Mouse (Mus musculus): Measurements from ENCODE around the gene Pabpn1l.

DNA sequence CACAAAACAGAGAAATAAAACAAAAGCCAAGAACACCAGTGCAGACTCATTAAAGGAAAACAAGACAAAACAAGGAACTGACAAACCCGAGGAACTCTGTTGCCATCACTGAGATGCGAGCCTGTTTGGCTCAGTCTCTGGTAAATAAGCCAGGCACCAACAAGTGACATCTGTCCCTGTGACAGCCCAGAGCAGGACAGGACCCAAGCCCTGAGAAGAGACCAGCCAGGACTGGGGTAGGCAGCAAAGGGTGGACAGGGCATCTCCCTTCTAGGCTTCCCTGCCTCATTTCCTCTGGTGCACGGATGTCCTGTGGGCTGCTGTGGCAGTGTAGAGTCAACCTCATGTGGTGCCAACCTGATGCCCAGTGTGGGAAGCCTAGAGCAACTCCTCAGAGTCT, 40.6 kb upstream of the Pabpn1l start:
- TF ChIP-seq CTCF (IDR thresholded peaks at IDR 0.05; ENCODE audit: control insufficient read depth, insufficient read depth, insufficient replicate concordance, low read depth, low read length) = no peak
- no peak for TF ChIP-seq POLR2A (IDR thresholded peaks at IDR 0.05; ENCODE audit: control insufficient read depth, low read depth, low read length)
